Mouse (Mus musculus) ES-Bruce4 (cell line): ENCODE measurements around the gene Cars2. TPM values are rescaled to one million over a fixed set of nuclear protein-coding genes. Genes with fewer than 3 reads are reported as not detected.
"Not testable (repeated sequence)": the region's sequence is repeated elsewhere in the genome, so short reads cannot be mapped to it uniquely, and the experiment has no call there.

Source experiments
- H3K27ac ChIP-seq: 2 replicates; pipeline ENCODE4 v1.5.1; 2012; ENCODE audit warnings: low read length, inconsistent platforms; ENCODE audit not compliant: insufficient read depth
- H3K27me3 ChIP-seq: 2 replicates; pipeline ENCODE4 v1.6.1; 2012; ENCODE audit warnings: mild to moderate bottlenecking, low read length, inconsistent platforms; ENCODE audit not compliant: control insufficient read depth, poor library complexity, insufficient read depth, severe bottlenecking
- H3K36me3 ChIP-seq: 2 replicates; pipeline ENCODE4 v1.6.1; 2012; ENCODE audit warnings: inconsistent platforms, mild to moderate bottlenecking, low read length, moderate library complexity; ENCODE audit not compliant: control insufficient read depth, poor library complexity, insufficient read depth, severe bottlenecking
- H3K4me1 ChIP-seq: one replicate; pipeline ENCODE4 v1.8.1; 2011; ENCODE audit warnings: low read length; ENCODE audit not compliant: control insufficient read depth, insufficient read depth
- H3K4me3 ChIP-seq: 2 replicates; pipeline ENCODE4 v1.5.1; 2011; ENCODE audit warnings: low read depth, mild to moderate bottlenecking, low read length
- H3K9ac ChIP-seq: 2 replicates; pipeline ENCODE4 v1.6.1; 2012; ENCODE audit warnings: low read depth, mild to moderate bottlenecking, inconsistent platforms; ENCODE audit not compliant: poor library complexity, severe bottlenecking
- H3K9me3 ChIP-seq: replicated peaks from 2 replicates; pipeline ENCODE4 v1.6.1; 2012; ENCODE audit warnings: mild to moderate bottlenecking, low read length, inconsistent platforms; ENCODE audit not compliant: control insufficient read depth, poor library complexity, insufficient read depth, severe bottlenecking
- CTCF ChIP-seq: IDR thresholded peaks from one replicate; pipeline ENCODE4 v1.8.1; 2011; ENCODE audit warnings: low read depth, low read length
- EP300 ChIP-seq: IDR thresholded peaks from 2 replicates; pipeline ENCODE4 v1.6.1; 2011; ENCODE audit warnings: low read depth, low read length; ENCODE audit not compliant: insufficient read depth
- POLR2A ChIP-seq: IDR thresholded peaks from one replicate; pipeline ENCODE4 v1.8.1; 2011; ENCODE audit warnings: low read length; ENCODE audit not compliant: insufficient read depth
- polyA plus RNA-seq: library from polyadenylated mRNA; stranded (reverse); fragments of >200 nt; gene quantifications from 2 replicates; pipeline ENCODE4 v1.2.4, GENCODE M21; 2011; ENCODE audit warnings: low read depth; ENCODE audit not compliant: missing spikeins, insufficient read depth, insufficient read length

The Cars2 gene
- polyA plus RNA-seq, 1 experiment: 19.9 TPM

- Histone ChIP-seq H3K27ac (no peak overlapping the region), H3K9ac (no peak overlapping the region), H3K4me1 (peaks cover 3% of the 10 kb centered on the region), H3K36me3 (0 out of 2 replicates have a peak, but pooled peaks cover 3% of the 10 kb centered on the region), H3K27me3 (no peaks in the 10 kb centered on the region), H3K4me3 (no peak overlapping the region), H3K9me3 (no peaks in the 10 kb centered on the region)
- TF ChIP-seq CTCF: no peak
- no peak for TF ChIP-seq EP300
- TF ChIP-seq POLR2A: no peak
Measured at GRCm38 (mm10) chr8:11569260-11570097, 18.9 kb upstream of the Cars2 start.

GRCm38 (mm10) chr8:11568193-11568592 lies 17.6 kb upstream of the Cars2 start:
- not testable (repeated sequence) for H3K36me3 ChIP-seq, H3K9me3 ChIP-seq, H3K4me1 ChIP-seq, H3K27me3 ChIP-seq, H3K9ac ChIP-seq, H3K27ac ChIP-seq, H3K4me3 ChIP-seq

DNA sequence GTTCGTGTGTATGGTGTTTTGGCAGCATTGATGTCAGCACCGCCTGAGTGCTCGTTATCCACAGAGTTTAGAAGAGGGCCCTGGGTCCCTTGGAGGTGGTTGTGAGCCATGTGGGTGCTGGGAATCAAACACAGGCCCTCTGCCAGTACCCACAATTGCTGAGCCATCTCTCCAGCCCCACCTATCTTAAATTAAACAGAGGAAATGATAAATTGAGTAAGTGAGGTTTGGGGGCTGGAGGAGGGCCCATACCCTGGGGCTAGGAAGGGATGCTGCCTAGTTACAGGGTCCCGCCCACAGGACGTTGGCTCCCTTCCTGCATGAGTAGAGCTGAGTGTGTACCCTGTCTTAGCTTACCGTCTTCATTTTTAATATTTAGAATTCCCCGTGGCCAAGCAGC lies 14.1 kb upstream of the Cars2 start:
- Histone ChIP-seq H3K9me3 (no peaks in the 10 kb centered on the region), H3K4me1 (peaks cover 3% of the 10 kb centered on the region), H3K27ac (no peak overlapping the region), H3K27me3 (no peaks in the 10 kb centered on the region), H3K9ac (no peak overlapping the region), H3K36me3 (peaks cover 19% of the 10 kb centered on the region), H3K4me3 (no peak overlapping the region)
- TF ChIP-seq CTCF (no peak), POLR2A (no peak), EP300 (no peak)

DNA sequence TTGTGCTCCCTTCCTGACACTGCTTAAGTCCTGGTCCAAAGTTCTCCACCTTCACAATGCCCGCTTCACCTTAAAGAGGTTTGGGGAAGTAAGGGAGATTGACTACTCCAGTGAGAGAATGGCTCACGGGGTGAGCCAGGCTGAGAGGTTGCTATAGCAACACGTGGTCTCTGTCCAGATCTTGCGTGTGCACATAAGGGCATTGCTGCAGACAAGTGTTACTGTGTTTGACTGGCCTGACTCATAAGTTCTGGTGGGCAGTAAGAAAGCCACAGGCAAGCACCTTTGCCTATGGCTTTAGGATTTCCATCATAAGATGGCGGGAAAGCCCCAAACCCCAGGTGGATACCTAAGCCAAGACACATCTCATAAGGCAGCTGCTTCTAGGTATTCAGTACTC lies 13.7 kb upstream of the Cars2 start:
- H3K4me1 ChIP-seq: peaks cover 3% of the 10 kb centered on the region
- H3K4me3 ChIP-seq: no peak overlapping the region
- no peak overlapping the region for H3K27ac ChIP-seq
- no peaks in the 10 kb centered on the region for H3K9me3 ChIP-seq
- H3K9ac ChIP-seq: no peak overlapping the region
- H3K36me3 ChIP-seq: peaks cover 19% of the 10 kb centered on the region
- TF ChIP-seq POLR2A (no peak), CTCF (no peak), EP300 (no peak)
- H3K27me3 ChIP-seq: no peaks in the 10 kb centered on the region

DNA sequence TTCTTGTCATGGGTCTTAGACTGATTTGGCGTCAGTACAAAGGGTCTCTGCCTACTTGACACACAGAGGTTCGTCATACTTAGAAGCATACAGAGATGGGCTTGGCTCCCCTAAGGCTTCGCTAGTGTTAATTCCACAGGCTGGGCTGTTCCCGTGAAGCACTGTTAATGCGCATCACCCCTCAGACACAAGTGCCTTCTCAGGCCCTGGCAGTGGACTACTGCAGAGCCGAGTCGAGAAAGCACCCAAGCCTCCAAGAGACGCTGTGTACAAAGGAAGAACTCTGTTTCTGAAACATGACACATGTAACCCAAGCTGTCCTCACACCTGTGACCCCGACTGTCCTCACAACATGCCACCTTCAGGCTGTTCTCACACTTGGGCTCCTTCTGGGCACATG lies 9.6 kb upstream of the Cars2 start:
- TF ChIP-seq EP300 (no peak), POLR2A (no peak), CTCF (no peak)
- Histone ChIP-seq H3K4me1 (no peaks in the 10 kb centered on the region), H3K36me3 (peaks cover 16% of the 10 kb centered on the region), H3K9me3 (no peaks in the 10 kb centered on the region), H3K27ac (no peak overlapping the region), H3K9ac (no peak overlapping the region), H3K4me3 (no peak overlapping the region), H3K27me3 (no peaks in the 10 kb centered on the region)

- no peak overlapping the region for H3K27ac ChIP-seq
- H3K9ac ChIP-seq: no peak overlapping the region
- no peaks in the 10 kb centered on the region for H3K9me3 ChIP-seq
- H3K27me3 ChIP-seq: no peaks in the 10 kb centered on the region
- H3K4me1 ChIP-seq: no peaks in the 10 kb centered on the region
- H3K4me3 ChIP-seq: no peak overlapping the region
- TF ChIP-seq EP300: no peak
- TF ChIP-seq POLR2A: no peak
- TF ChIP-seq CTCF: no peak
- peaks cover 16% of the 10 kb centered on the region for H3K36me3 ChIP-seq
Measured at GRCm38 (mm10) chr8:11559511-11559910, 8.9 kb upstream of the Cars2 start.
